Mouse (Mus musculus) cortical plate, adult 2 months (tissue): ENCODE measurements around the gene Ctbp2. TPM values are rescaled to one million over a fixed set of nuclear protein-coding genes. Genes with fewer than 3 reads are reported as not detected.

Experiments used
- H3K27ac ChIP-seq: fragments of 200-500 bp; 2 replicates; pipeline ENCODE4 v1.5.1; 2012; ENCODE audit warnings: low read length, control low read depth, inconsistent platforms; ENCODE audit not compliant: insufficient read depth
- H3K4me1 ChIP-seq: fragments of 200-500 bp; 2 replicates; pipeline ENCODE4 v1.6.1; 2011; ENCODE audit warnings: low read length; ENCODE audit not compliant: control insufficient read depth, insufficient read depth
- H3K4me3 ChIP-seq: fragments of 200-500 bp; 2 replicates; pipeline ENCODE4 v1.5.1; 2011; ENCODE audit warnings: mild to moderate bottlenecking, low read length, control low read depth; ENCODE audit not compliant: insufficient read depth
- CTCF ChIP-seq: fragments of 200-500 bp; IDR thresholded peaks from 2 replicates; pipeline ENCODE4 v1.5.1; 2011; ENCODE audit warnings: mild to moderate bottlenecking, control low read depth, low read length; ENCODE audit not compliant: insufficient read depth; ENCODE audit errors: extremely low read depth
- POLR2A ChIP-seq: fragments of 200-500 bp; IDR thresholded peaks from 2 replicates; pipeline ENCODE4 v1.6.1; 2011; ENCODE audit warnings: mild to moderate bottlenecking, low read length, control low read depth; ENCODE audit not compliant: insufficient read depth; ENCODE audit errors: extremely low read depth
- polyA plus RNA-seq: library from polyadenylated mRNA; depleted of rRNA; stranded (reverse); fragments of >200 nt; gene quantifications from 2 replicates; pipeline ENCODE4 v1.2.3, GENCODE M21; 2012

The Ctbp2 gene
- polyA plus RNA-seq, 1 experiment, result 26.6 TPM

- Histone ChIP-seq H3K27ac (no peak overlapping the region), H3K4me1 (no peaks in the 10 kb centered on the region), H3K4me3 (no peak overlapping the region)
- TF ChIP-seq CTCF (no peak), POLR2A (no peak)
Measured at GRCm38 (mm10) chr7:133048085-133048630, 76.0 kb downstream of the Ctbp2 start.

- no peaks in the 10 kb centered on the region for H3K4me1 ChIP-seq
- no peak for TF ChIP-seq POLR2A
- no peak for TF ChIP-seq CTCF
- H3K4me3 ChIP-seq, result no peak overlapping the region
- H3K27ac ChIP-seq, result no peak overlapping the region
Measured at GRCm38 (mm10) chr7:133047287-133047686, 76.9 kb downstream of the Ctbp2 start.

GRCm38 (mm10) chr7:133044721-133045120 is 79.4 kb downstream of the Ctbp2 start:
- peaks cover 5% of the 10 kb centered on the region for H3K4me1 ChIP-seq
- H3K27ac ChIP-seq, result no peak overlapping the region
- TF ChIP-seq POLR2A (no peak), CTCF (no peak)
- H3K4me3 ChIP-seq, result no peak overlapping the region

- Histone ChIP-seq H3K4me1 (peaks cover 5% of the 10 kb centered on the region), H3K4me3 (no peak overlapping the region), H3K27ac (no peak overlapping the region)
- TF ChIP-seq CTCF, result no peak
- no peak for TF ChIP-seq POLR2A
Measured at GRCm38 (mm10) chr7:133041784-133042183, 82.4 kb downstream of the Ctbp2 start.

GRCm38 (mm10) chr7:133040688-133041345 is 83.3 kb downstream of the Ctbp2 start:
- Histone ChIP-seq H3K4me3 (no peak overlapping the region), H3K4me1 (peaks cover 5% of the 10 kb centered on the region), H3K27ac (no peak overlapping the region)
- TF ChIP-seq POLR2A (no peak), CTCF (no peak)

- TF ChIP-seq CTCF (no peak), POLR2A (no peak)
- Histone ChIP-seq H3K4me1 (peaks cover 5% of the 10 kb centered on the region), H3K27ac (0 out of 2 replicates have a peak overlapping the region, but pooled peaks have one; percentile 6), H3K4me3 (no peak overlapping the region)
Measured at GRCm38 (mm10) chr7:133039556-133040255, 84.4 kb downstream of the Ctbp2 start.

- peaks cover 5% of the 10 kb centered on the region for H3K4me1 ChIP-seq
- no peak overlapping the region for H3K4me3 ChIP-seq
- TF ChIP-seq POLR2A (no peak), CTCF (no peak)
- H3K27ac ChIP-seq, result no peak overlapping the region
Measured at GRCm38 (mm10) chr7:133037618-133038017, 86.5 kb downstream of the Ctbp2 start.

- TF ChIP-seq POLR2A (no peak), CTCF (no peak)
- peaks cover 5% of the 10 kb centered on the region for H3K4me1 ChIP-seq
- no peak overlapping the region for H3K4me3 ChIP-seq
- no peak overlapping the region for H3K27ac ChIP-seq
Measured at GRCm38 (mm10) chr7:133037217-133037616, 86.9 kb downstream of the Ctbp2 start.

- Histone ChIP-seq H3K27ac (no peak overlapping the region), H3K4me1 (peaks cover 5% of the 10 kb centered on the region), H3K4me3 (no peak overlapping the region)
- TF ChIP-seq CTCF (no peak), POLR2A (no peak)
Measured at GRCm38 (mm10) chr7:133035901-133036300, 88.3 kb downstream of the Ctbp2 start.
